Mouse (Mus musculus) neural tube, embryonic 14.5 days (tissue): ENCODE results near the gene Gripap1. TPM values are rescaled to one million over a fixed set of nuclear protein-coding genes. Genes with fewer than 3 reads are reported as not detected.

Experiments
- ATAC-seq: fragments of 200-750 bp; cut with Nextera tagmentation; 2 replicates; pipeline ENCODE4 v1.8.0; 2017; ENCODE audit warnings: low read depth, mild to moderate bottlenecking, moderate TSS enrichment, moderate library complexity
- H3K27ac ChIP-seq: fragments of 300-500 bp; sonication (generic); 2 replicates; pipeline ENCODE4 v1.5.1; 2014; ENCODE audit warnings: low read depth, mild to moderate bottlenecking, control low read depth, low read length, moderate library complexity, mixed read lengths
- H3K27me3 ChIP-seq: fragments of 300-500 bp; sonication (generic); 2 replicates; pipeline ENCODE4 v1.6.1; 2014; ENCODE audit warnings: low read length; ENCODE audit not compliant: control insufficient read depth, insufficient read depth
- H3K36me3 ChIP-seq: fragments of 300-500 bp; sonication (generic); 2 replicates; pipeline ENCODE4 v1.6.1; 2014; ENCODE audit warnings: low read length, mixed read lengths; ENCODE audit not compliant: control insufficient read depth, insufficient read depth
- H3K4me1 ChIP-seq: fragments of 300-500 bp; sonication (generic); 2 replicates; pipeline ENCODE4 v1.6.1; 2014; ENCODE audit warnings: low read length; ENCODE audit not compliant: control insufficient read depth, insufficient read depth
- H3K4me2 ChIP-seq: fragments of 300-500 bp; sonication (generic); 2 replicates; pipeline ENCODE4 v1.6.1; 2014; ENCODE audit warnings: mild to moderate bottlenecking, low read depth, low read length, control low read depth
- H3K4me3 ChIP-seq: fragments of 300-500 bp; sonication (generic); 2 replicates; pipeline ENCODE4 v1.5.1; 2014; ENCODE audit warnings: low read depth, low read length, control low read depth, mixed read lengths
- H3K9ac ChIP-seq: fragments of 300-500 bp; sonication (generic); replicated peaks from 2 replicates; pipeline ENCODE4 v1.6.1; 2014; ENCODE audit warnings: low read depth, mild to moderate bottlenecking, control low read depth, low read length, mixed read lengths
- H3K9me3 ChIP-seq: fragments of 300-500 bp; sonication (generic); 2 replicates; pipeline ENCODE4 v1.6.1; 2016; ENCODE audit warnings: low read length; ENCODE audit not compliant: control insufficient read depth
- WGBS: fragments of 180-500 bp; shearing (Covaris S2); extraction: QIAGEN DNeasy Blood & Tissue Kit; methylation state at CpG from one replicate; pipeline ENCODE4 v1.1.7; 2014; 5-methylcytosine and 5-hydroxymethylcytosine counted together
- polyA plus RNA-seq: library from polyadenylated mRNA; unstranded; fragments of >200 nt; fragmentation: Nextera tagmentation; extraction: Ambion mirVana; gene quantifications from 2 replicates; pipeline ENCODE4 v1.2.1, GENCODE M21; 2014

The Gripap1 gene
- polyA plus RNA-seq, 1 experiment from 2014 or later, result 57.3 TPM

DNA sequence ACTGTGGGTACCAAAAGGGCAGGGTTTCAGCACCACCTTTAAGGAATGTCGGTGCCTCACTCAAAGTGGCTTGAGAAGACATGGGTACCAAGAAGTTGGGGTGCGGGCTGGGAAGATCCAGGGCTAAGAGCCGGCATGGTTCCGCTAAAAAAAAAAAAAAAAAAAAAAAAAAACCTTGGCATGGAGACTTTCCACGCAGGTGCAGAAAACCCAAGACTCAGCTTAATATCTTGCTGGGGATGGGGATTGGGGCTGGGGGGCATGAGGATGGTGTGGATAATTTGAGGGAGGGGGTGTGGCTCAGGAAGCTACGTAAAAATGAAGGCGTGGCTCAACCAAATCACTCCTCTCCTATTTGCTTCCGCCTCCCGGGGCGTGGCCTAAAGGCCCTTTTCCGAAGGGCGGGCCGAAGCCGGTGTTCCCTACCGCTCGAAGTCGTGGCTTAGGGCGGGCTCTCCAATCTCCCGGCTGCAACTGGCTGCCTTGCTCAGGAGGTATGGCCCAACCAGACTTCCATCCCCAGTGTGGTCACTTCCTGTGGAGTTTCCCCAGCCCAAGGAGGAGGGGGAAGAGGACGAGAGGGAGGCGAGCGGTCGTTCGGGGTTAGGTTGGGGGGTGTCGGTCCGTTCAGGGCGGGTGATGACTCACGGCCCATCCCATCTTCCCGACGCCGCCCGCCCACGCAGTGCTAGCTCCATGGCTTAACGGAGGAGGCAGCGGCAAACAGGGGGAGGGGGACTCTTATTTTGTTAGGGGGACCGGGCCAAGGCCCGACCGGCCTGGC, 27.2 kb upstream of the Gripap1 start, which contains the start of gene Tfe3:
Gene Tfe3 (plus strand): TSS at position 424 of the 784 bp plus-strand sequence.
- H3K27ac ChIP-seq, result peak within 1 kb of the TSS; percentile 52; the same call in 1 of the 2 replicates
- H3K36me3 ChIP-seq, result no peaks in the 10 kb centered on the region
- peak; percentile 96 for ATAC-seq
- H3K4me3 ChIP-seq, result peak within 1 kb of the TSS; percentile 53
- H3K27me3 ChIP-seq, result no peaks in the 10 kb centered on the region
- peak within 1 kb of the TSS; percentile 61 for H3K4me2 ChIP-seq
- H3K9ac ChIP-seq, result peak within 1 kb of the TSS; percentile 51
- no peaks in the 10 kb centered on the region for H3K9me3 ChIP-seq
- 14% methylated on average over 27 of the region's 38 CpGs for WGBS
- H3K4me1 ChIP-seq, result no peaks in the 10 kb centered on the region

DNA sequence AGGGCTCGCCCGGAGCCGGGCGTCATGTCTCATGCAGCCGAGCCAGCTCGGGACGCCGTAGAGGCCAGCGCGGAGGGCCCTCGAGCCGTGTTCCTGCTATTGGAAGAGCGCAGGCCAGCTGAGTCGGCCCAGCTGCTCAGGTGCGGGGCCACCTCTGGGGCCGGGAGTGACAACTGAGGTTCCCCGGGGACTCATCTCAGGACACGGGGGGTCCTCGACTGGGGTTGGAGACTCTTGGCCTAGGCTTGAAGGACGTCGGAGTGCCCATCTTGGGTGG, 26.7 kb upstream of the Gripap1 start:
- Histone ChIP-seq H3K4me2 (peak overlapping the region; percentile 61), H3K36me3 (no peaks in the 10 kb centered on the region), H3K4me1 (no peaks in the 10 kb centered on the region), H3K27ac (peak overlapping the region; percentile 52; the same call in 1 of the 2 replicates), H3K9ac (peak overlapping the region; percentile 51), H3K9me3 (no peaks in the 10 kb centered on the region), H3K27me3 (no peaks in the 10 kb centered on the region), H3K4me3 (peak overlapping the region; percentile 53)
- WGBS, result 16% methylated on average over 20 of the region's 21 CpGs
- peak; percentile 42; the same call in 1 of the 2 replicates for ATAC-seq

DNA sequence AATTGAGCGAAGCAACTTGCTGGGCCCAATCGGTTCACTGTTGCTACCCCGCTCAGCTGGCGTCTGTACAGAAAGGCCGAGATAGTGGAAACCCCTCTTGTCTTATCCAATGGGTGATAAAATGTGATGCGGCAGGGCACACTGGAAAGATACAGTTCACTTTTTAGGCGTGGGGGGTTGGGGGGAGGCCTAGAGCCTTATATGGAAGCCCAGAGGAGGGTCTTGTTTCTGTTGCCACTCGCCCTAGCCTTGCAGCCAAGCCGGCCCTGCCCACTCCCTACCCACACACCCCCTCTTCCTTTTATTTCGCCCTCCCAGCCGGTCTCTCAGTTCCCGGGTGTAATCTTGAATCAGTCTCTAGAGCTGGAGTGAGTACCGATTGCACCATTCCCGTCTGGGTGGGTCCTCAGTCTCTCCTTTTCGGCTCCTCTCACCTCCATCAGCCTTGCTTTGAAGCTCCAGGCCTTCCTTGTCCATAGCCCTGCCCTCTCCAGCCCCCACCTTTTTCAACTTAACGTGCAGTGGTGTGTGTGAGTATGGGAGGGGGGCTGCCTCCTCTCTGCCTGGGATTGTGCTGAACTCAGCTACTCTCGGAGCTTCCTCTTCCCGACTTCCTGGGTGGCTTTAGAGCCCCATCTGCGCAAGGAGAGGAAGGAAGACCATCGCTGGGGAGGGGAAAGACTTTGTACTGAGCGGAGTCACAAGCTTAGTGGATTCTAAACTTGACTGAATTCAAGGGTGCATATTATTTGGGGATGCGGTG, 25.8 kb upstream of the Gripap1 start:
- Histone ChIP-seq H3K9me3 (no peaks in the 10 kb centered on the region), H3K9ac (peak overlapping the region; percentile 51), H3K27me3 (no peaks in the 10 kb centered on the region), H3K4me2 (peak overlapping the region; percentile 61), H3K4me3 (peak overlapping the region; percentile 53), H3K36me3 (peaks cover 3% of the 10 kb centered on the region; the same call in 1 of the 2 replicates), H3K27ac (no peak overlapping the region), H3K4me1 (no peaks in the 10 kb centered on the region)
- ATAC-seq, result no peak
- 12% methylated on average over 19 of the region's 22 CpGs for WGBS

DNA sequence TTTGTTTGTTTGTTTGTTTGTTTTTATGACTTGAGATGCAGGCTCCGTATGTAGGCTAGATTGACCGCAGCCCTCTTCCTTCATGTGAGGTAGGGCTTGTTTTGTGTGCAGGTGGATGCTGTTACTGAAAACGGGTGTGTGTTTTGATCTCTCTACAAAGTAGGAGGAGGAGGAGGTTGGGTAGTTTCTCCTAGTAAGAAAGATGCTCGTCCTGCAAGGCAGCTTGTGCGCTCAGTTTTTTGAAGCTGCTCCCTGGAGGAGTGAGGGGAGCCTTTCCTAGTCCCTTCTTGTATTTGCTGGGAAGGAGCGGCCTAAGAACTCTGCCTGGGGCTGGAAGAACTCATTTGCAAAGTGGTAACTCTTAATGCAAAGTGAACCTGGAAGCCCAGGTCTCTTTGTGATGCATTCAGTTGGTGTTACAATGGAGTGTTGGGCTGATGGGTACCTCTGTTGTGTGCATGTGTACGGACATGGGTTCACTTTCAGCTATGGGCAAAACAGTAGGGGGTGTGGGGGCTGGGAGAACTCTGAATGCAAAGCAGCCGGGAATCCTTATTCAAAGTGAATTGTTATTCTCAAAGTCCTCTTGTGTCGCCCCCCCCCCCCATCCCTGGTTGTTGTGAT, 24.8 kb upstream of the Gripap1 start:
- peaks cover 3% of the 10 kb centered on the region; the same call in 1 of the 2 replicates for H3K36me3 ChIP-seq
- no peak for ATAC-seq
- 17% methylated on average over 9 of the region's 9 CpGs for WGBS
- H3K27ac ChIP-seq, result no peak overlapping the region
- no peaks in the 10 kb centered on the region for H3K4me1 ChIP-seq
- peak overlapping the region; percentile 53 for H3K4me3 ChIP-seq
- peak overlapping the region; percentile 61 for H3K4me2 ChIP-seq
- no peaks in the 10 kb centered on the region for H3K9me3 ChIP-seq
- H3K9ac ChIP-seq, result 0 out of 2 replicates have a peak overlapping the region, but pooled peaks have one; percentile 21
- H3K27me3 ChIP-seq, result no peaks in the 10 kb centered on the region

DNA sequence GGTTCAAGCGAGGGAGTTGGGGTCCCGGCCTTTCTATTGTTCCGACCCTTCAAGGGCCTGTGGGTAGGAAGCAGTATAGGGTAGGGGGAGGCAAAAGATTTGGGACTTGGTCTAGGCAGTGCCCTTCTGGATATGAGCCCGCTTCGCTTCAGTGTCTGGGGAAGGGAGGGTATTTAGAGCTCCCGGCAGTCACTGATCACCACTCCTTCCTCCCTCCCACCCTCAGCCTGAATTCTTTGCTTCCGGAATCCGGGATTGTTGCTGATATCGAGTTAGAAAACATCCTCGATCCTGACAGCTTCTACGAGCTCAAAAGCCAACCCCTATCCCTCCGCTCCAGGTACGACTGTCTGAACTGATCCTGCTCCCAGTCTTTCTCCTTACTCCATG, 24.3 kb upstream of the Gripap1 start:
- no peak overlapping the region for H3K27ac ChIP-seq
- no peaks in the 10 kb centered on the region for H3K27me3 ChIP-seq
- peak overlapping the region; percentile 61 for H3K4me2 ChIP-seq
- no peaks in the 10 kb centered on the region for H3K9me3 ChIP-seq
- no peaks in the 10 kb centered on the region for H3K4me1 ChIP-seq
- WGBS, result 27% methylated on average over 13 of the region's 13 CpGs
- H3K9ac ChIP-seq, result peak overlapping the region; percentile 21; the same call in 1 of the 2 replicates
- no peak for ATAC-seq
- H3K4me3 ChIP-seq, result peak overlapping the region; percentile 18; the same call in 1 of the 2 replicates
- H3K36me3 ChIP-seq, result peaks cover 3% of the 10 kb centered on the region

DNA sequence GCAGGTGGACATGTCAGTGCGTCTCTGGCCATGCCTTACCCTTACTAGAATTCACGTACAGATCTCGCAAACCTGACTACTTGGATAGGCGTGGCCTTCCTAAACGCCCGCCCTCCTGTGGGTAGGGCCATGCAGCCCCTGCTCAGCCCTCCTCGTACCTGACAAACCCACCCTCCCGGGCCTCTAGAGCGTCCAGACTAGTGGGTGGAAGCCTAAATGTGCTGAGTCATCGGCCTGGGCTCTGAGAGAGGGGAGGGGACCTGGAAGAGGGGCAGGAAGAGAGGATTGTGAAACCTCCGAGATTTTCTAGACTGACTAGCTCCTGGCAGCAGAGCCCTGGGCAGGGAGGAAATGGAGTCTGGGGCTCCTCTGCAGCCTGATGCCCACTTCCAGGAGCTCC, 23.8 kb upstream of the Gripap1 start:
- Histone ChIP-seq H3K27me3 (no peaks in the 10 kb centered on the region), H3K4me1 (no peaks in the 10 kb centered on the region), H3K36me3 (peaks cover 3% of the 10 kb centered on the region), H3K4me2 (peak overlapping the region; percentile 61), H3K4me3 (peak overlapping the region; percentile 18; the same call in 1 of the 2 replicates), H3K27ac (no peak overlapping the region), H3K9ac (peak overlapping the region; percentile 21), H3K9me3 (no peaks in the 10 kb centered on the region)
- WGBS, result 20% methylated on average over 11 of the region's 11 CpGs
- ATAC-seq, result no peak

DNA sequence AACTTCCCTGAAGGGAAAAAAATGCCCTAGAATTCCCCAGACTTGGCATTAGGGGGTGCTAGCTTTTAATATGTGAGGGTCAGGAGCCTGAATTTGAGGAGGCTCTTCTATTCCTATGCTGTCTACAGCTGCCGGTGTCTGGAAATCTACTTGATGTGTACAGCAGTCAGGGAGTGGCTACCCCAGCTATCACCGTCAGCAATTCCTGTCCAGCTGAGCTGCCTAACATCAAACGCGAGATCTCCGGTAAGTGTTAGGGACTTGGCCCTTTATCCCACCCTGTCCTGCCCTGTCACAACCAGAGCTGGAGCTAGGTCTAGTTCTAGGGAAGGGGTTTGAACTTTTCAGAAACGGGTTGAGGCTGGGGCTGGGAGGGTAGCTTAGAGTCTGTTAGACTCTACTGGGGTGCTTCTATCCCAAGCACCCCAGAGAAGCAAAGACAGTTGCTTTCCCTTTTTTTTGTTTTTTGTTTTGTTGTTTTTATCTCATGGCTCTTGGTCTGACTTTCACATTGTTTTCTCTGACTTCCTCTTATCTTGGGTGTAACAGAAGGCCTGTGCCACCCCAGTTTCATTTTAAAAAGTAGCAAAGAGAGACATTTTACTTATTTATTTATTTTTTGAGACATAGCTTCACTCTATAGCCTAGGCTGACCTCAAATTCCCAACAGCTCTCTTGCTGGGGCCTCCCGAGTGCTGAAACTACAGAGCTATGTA, 20.1 kb upstream of the Gripap1 start:
- no peaks in the 10 kb centered on the region for H3K27me3 ChIP-seq
- ATAC-seq, result no peak
- WGBS, result 90% methylated on average over 7 of the region's 7 CpGs
- H3K27ac ChIP-seq, result no peak overlapping the region
- H3K4me2 ChIP-seq, result no peak overlapping the region
- H3K9me3 ChIP-seq, result no peaks in the 10 kb centered on the region
- H3K4me1 ChIP-seq, result no peaks in the 10 kb centered on the region
- no peak overlapping the region for H3K4me3 ChIP-seq
- no peak overlapping the region for H3K9ac ChIP-seq
- H3K36me3 ChIP-seq, result peaks cover 3% of the 10 kb centered on the region

DNA sequence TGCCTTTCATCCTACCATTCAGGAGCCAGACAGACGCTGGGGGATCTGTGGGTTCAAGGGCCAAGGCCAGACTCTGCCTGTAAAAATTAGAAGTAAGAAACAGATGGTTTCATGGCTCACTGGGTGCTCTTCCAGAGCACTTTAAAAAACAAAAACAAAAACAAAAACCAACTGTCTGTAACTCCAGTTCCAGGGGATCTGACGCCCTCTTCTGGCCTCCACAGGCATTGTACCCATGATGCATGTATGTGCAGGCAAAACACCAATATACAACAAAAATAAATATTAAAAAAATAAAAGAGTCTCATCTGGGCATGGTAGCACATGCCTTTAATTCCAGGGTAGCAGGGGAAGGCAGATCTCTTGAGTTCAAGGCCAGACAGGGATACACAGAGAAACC, 16.8 kb upstream of the Gripap1 start:
- WGBS, result 65% methylated on average over 2 of the region's 2 CpGs
- Histone ChIP-seq H3K4me1 (no peaks in the 10 kb centered on the region), H3K27me3 (no peaks in the 10 kb centered on the region), H3K27ac (no peak overlapping the region), H3K9ac (no peak overlapping the region), H3K4me3 (no peak overlapping the region), H3K36me3 (peaks cover 3% of the 10 kb centered on the region), H3K9me3 (no peaks in the 10 kb centered on the region), H3K4me2 (no peak overlapping the region)
- ATAC-seq, result no peak
